Mouse (Mus musculus) G1E (cell line): ENCODE results near the gene Pdcd4. TPM values are rescaled to one million over a fixed set of nuclear protein-coding genes. Genes with fewer than 3 reads are reported as not detected.
"Not testable (repeated sequence)": the region's sequence is repeated elsewhere in the genome, so short reads cannot be mapped to it uniquely, and the experiment has no call there.

ENCODE experiments used
- ATAC-seq: 2 replicates; pipeline ENCODE4 v1.8.0; 2016; ENCODE audit warnings: mild to moderate bottlenecking; ENCODE audit not compliant: insufficient number of reproducible peaks, poor library complexity, low FRiP score, severe bottlenecking; ENCODE audit errors: extremely low read depth
- DNase-seq: peaks from one replicate; pipeline ENCODE4 v3.0.0; 2012; ENCODE audit warnings: low spot score
- H3K27me3 ChIP-seq: 2 replicates; pipeline ENCODE4 v1.6.1; 2012; ENCODE audit warnings: mild to moderate bottlenecking, low read length, inconsistent platforms; ENCODE audit not compliant: insufficient read depth
- H3K36me3 ChIP-seq: replicated peaks from 2 replicates; pipeline ENCODE3; 2012; ENCODE audit warnings: mild to moderate bottlenecking, inconsistent platforms
- H3K4me1 ChIP-seq: 2 replicates; pipeline ENCODE4 v1.6.1; 2012; ENCODE audit warnings: low read depth, low read length, inconsistent platforms, mixed read lengths; ENCODE audit not compliant: insufficient read depth
- H3K4me3 ChIP-seq: 2 replicates; pipeline ENCODE4 v1.5.1; 2012; ENCODE audit warnings: low read depth, mild to moderate bottlenecking, inconsistent platforms, low read length, moderate library complexity, mixed read lengths
- H3K9me3 ChIP-seq: replicated peaks from 2 replicates; pipeline ENCODE4 v1.6.1; 2012; ENCODE audit warnings: inconsistent platforms
- CTCF ChIP-seq: IDR thresholded peaks from 2 replicates; pipeline ENCODE4 v1.5.1; 2012; ENCODE audit warnings: low read depth, low read length, inconsistent platforms, mixed read lengths
- GATA1 ChIP-seq: IDR thresholded peaks from 2 replicates; pipeline ENCODE4 v1.6.1; 2012; ENCODE audit warnings: borderline replicate concordance, low read length, inconsistent platforms, mixed read lengths
- GATA2 ChIP-seq: IDR thresholded peaks from 2 replicates; pipeline ENCODE4 v1.6.1; 2012; ENCODE audit warnings: low read depth, low read length, inconsistent platforms, borderline replicate concordance
- POLR2AphosphoS5 ChIP-seq: IDR thresholded peaks from 2 replicates; pipeline ENCODE4 v1.6.1; 2012; ENCODE audit warnings: low read depth, low read length, inconsistent platforms; ENCODE audit not compliant: insufficient replicate concordance
- TAL1 ChIP-seq: conservative IDR thresholded peaks from 2 replicates; pipeline ENCODE4 v1.6.1; 2012; ENCODE audit warnings: low read depth, low read length, inconsistent platforms, mixed read lengths
- polyA plus RNA-seq: library from polyadenylated mRNA; stranded (reverse); fragments of >175 nt; gene quantifications from 2 replicates; pipeline ENCODE4 v1.2.3, GENCODE M21; 2012
- total RNA-seq, 2 experiments: library from RNA; stranded (forward) in 1 of 2; stranded (reverse) in 1 of 2; fragments of 200-1000 nt in 1 of 2; fragments of >200 nt in 1 of 2; fragmentation: Nextera tagmentation in 1 of 2; gene quantifications; 2 replicates each; pipeline ENCODE4 v1.2.3; 2014 to 2017

Pdcd4 gene
- total and polyA plus RNA-seq, 3 experiments = 93.3 to 270 (median 255) TPM

DNA sequence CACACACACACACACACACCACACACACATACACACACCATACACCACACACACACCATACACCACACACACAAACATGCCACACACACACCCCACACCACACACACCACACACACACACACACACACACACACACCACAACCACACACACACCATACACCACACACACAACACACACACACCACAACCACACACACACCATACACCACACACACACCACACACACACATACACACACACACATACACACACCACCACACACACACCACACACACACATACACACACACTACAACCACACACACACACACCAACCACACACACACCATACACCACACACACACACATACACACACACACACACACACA lies 14.7 kb downstream of the Pdcd4 start:
- TF ChIP-seq POLR2AphosphoS5 = 0 out of 2 replicates have a peak, but pooled peaks have one; percentile 28

DNA sequence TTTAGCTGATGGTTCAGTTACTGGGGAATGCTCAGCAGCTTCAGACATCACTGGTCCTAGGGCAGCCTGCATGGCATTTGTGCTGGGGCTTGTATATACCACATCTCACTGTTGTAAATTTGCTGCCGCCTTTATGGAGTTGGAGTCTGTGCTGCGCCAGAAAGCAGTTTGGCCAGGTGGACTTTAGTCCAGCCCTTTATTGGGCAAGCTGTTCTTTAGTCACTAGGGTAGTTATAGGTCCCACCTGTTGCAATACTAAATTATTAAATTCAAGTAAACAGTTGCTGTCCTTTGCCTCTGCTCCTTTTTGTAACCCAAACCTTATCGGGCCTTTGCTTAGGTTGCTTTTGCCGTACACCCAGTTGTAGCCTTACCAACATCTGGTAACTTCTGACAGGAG lies 22.9 kb downstream of the Pdcd4 start:
- no peaks in the 10 kb centered on the region for H3K27me3 ChIP-seq
- ATAC-seq (no peak), DNase-seq (no peak)
- H3K4me1 ChIP-seq = peaks cover 2% of the 10 kb centered on the region; the same call in 1 of the 2 replicates
- no peaks in the 10 kb centered on the region for H3K9me3 ChIP-seq
- no peak for TF ChIP-seq POLR2AphosphoS5
- no peak for TF ChIP-seq TAL1
- no peak for TF ChIP-seq GATA2
- TF ChIP-seq GATA1 = no peak
- TF ChIP-seq CTCF = no peak
- no peak overlapping the region for H3K4me3 ChIP-seq
- peaks cover 85% of the 10 kb centered on the region for H3K36me3 ChIP-seq

More for the DNA sequence above, 14.7 kb downstream of the Pdcd4 start:
- peak overlapping the region; percentile 48; the same call in 1 of the 2 replicates for H3K4me3 ChIP-seq
- peaks cover 38% of the 10 kb centered on the region for H3K36me3 ChIP-seq
- H3K4me1 ChIP-seq = peaks cover 40% of the 10 kb centered on the region
- H3K27me3 ChIP-seq, DNase-seq, ATAC-seq, H3K9me3 ChIP-seq: not testable (repeated sequence)

DNA sequence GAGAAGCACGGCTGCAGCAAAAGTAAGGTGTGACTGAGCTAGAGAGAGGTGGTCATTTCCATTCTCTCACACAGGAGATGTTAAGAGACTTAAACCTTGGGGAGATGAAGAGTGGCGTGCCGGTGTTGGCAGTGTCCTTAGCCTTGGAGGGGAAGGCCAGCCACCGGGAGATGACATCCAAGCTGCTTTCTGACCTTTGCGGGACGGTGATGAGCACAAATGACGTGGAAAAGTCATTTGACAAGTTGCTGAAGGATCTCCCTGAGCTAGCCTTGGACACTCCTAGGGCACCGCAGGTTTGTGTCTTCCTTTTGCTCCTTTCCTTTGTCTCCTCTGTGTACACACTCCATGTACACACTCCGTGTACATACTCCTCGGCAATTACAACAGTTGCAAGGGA lies 27.5 kb downstream of the Pdcd4 start:
- DNase-seq = no peak
- Histone ChIP-seq H3K9me3 (no peaks in the 10 kb centered on the region), H3K4me1 (peaks cover 2% of the 10 kb centered on the region; the same call in 1 of the 2 replicates), H3K27me3 (no peaks in the 10 kb centered on the region), H3K36me3 (peaks cover 85% of the 10 kb centered on the region), H3K4me3 (no peak overlapping the region)
- ATAC-seq = no peak
- TF ChIP-seq TAL1 = no peak

DNA sequence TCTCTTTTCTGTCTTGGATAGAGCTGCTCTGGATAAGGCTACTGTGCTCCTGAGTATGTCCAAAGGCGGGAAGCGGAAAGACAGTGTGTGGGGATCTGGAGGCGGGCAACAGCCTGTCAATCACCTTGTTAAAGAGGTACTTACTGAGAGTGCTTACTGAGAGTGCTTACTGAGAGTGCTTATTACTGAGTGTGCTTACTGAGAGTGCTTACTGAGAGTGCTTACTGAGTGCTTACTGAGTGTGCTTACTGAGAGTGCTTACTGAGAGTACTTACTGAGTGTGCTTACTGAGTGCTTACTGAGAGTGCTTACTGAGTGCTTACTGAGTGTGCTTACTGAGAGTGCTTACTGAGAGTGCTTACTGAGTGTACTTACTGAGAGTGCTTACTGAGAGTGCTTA lies 30.0 kb downstream of the Pdcd4 start:
- not testable (repeated sequence) for H3K27me3 ChIP-seq, H3K4me3 ChIP-seq, H3K4me1 ChIP-seq, H3K9me3 ChIP-seq, ATAC-seq, DNase-seq
- H3K36me3 ChIP-seq = peaks cover 76% of the 10 kb centered on the region

DNA sequence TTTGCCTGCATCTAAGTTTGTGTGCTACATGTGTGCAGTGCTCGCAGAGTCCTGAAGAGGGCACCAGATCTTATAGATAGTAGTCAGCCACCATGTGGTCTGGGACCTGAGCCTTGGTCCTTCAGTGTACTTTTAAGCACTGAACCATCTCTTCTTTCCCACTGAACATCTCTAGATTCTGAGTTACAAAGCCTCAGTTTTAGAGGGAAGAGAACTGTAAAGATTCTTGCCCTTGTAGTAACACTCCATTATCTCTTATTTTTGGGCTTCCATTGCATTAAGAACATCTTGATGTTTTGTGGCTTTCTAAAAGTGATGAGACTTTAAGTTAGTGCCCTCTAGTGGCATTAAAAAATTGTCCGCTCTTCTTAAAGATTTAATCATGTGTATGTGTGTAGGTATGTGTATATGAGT lies 33.3 kb downstream of the Pdcd4 start:
- Histone ChIP-seq H3K27me3 (no peaks in the 10 kb centered on the region), H3K4me3 (no peak overlapping the region), H3K4me1 (peaks cover 20% of the 10 kb centered on the region), H3K9me3 (no peaks in the 10 kb centered on the region), H3K36me3 (peaks cover 70% of the 10 kb centered on the region)
- TF ChIP-seq GATA1 = no peak
- no peak for TF ChIP-seq POLR2AphosphoS5
- TF ChIP-seq TAL1 = no peak
- no peak for TF ChIP-seq GATA2
- no peak for TF ChIP-seq CTCF
- ATAC-seq = no peak
- no peak for DNase-seq

DNA sequence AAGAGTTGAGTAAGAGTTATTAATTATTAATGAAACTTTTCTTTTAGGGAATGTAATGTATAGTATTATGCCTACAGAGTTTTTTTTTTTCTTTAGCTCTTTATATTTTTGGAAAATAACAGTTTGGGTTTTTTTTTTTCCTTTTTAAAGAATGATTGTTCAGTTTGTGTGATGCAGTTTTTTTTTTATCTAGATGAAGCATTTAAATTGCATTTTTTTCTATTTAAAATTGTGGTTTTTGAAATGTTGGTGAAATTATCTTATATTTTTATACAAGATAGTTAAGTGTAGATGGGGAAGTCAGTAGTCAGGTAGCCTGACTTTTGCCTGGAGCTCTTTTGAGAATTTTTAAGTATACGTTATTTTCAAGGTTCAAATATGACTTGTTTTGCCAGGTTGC lies 34.7 kb downstream of the Pdcd4 start:
- DNase-seq = no peak
- ATAC-seq = no peak
- no peaks in the 10 kb centered on the region for H3K27me3 ChIP-seq
- H3K9me3 ChIP-seq = no peaks in the 10 kb centered on the region
- peaks cover 20% of the 10 kb centered on the region for H3K4me1 ChIP-seq
- TF ChIP-seq CTCF = no peak
- no peak for TF ChIP-seq GATA1
- TF ChIP-seq GATA2 = no peak
- no peak for TF ChIP-seq TAL1
- TF ChIP-seq POLR2AphosphoS5 = no peak
- H3K36me3 ChIP-seq = peaks cover 72% of the 10 kb centered on the region
- H3K4me3 ChIP-seq = no peak overlapping the region

DNA sequence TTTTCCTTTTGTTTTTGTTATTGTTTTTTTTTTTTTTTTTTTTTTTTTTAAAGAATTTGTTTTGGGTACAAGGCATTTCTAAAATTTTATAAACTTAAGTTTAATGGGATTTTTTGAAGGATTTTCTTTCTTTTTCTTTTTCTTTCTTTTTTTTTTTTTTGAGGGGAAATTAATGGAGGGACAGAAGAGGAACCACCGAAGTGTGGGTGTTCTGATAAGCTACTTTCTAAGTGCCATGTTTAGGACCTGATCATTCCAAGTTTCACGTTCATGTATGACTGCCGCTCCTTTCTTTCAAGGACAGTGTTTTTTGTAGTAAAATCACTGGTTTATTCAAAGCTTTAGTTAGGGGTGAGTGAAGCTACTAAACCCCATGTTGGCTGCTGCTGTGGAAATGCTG lies 37.2 kb downstream of the Pdcd4 start:
- H3K4me3 ChIP-seq = no peak overlapping the region
- TF ChIP-seq GATA1 = no peak
- no peak for TF ChIP-seq CTCF
- TF ChIP-seq POLR2AphosphoS5 = no peak
- no peak for TF ChIP-seq TAL1
- TF ChIP-seq GATA2 = no peak
- peaks cover 74% of the 10 kb centered on the region for H3K36me3 ChIP-seq
- H3K4me1 ChIP-seq = peaks cover 17% of the 10 kb centered on the region
- no peaks in the 10 kb centered on the region for H3K9me3 ChIP-seq
- H3K27me3 ChIP-seq = no peaks in the 10 kb centered on the region
- ATAC-seq (no peak), DNase-seq (no peak)
